22 mouse cellular contexts compared by ENCODE assay signal in the genomic region with DNA sequence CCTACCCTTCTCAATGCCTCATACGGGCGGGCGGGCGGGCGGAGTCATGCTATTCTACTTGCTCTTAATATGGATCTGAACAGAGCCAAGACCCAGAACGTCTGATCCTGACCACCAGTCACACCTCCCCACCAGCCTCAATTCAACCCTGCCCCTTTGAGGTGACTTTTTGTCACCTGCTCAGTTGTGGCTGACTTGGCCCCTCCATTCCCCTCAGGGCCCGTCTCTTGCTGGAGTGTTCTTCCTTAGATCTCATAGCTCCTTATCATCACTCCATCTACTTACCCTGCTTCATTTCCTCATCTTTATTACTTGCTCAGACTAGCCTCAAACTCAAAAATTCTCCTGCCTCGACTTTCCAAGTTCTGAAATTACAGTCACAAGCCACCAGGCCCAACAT. TPM values are rescaled to one million over a fixed set of nuclear protein-coding genes. Genes with fewer than 3 reads are reported as not detected.
A peak's percentile ranks its signal among the peaks of the same experiment; 100 is the strongest.
DNase-seq lines count a peak whose midpoint lies in the region; ATAC-seq and TF ChIP-seq lines count a peak whose summit lies in the region.
"Had no signal": no experiment of that assay in that cellular context is flagged by ENCODE, and none has a peak within 500 bp of the region (broad histone marks: within the 10 kb centered on the region; RNA-seq: fewer than 3 reads in every experiment).

No protein-coding gene starts in this region.

- H3K4me1 ChIP-seq in liver, adult 2 months (ENCODE audit: control insufficient read depth, insufficient read depth, low read length): peaks cover 55% of the 10 kb centered on the region
- peaks cover 80% of the 10 kb centered on the region for H3K4me1 ChIP-seq in liver, postnatal 0 days (ENCODE audit: insufficient read depth)
- peaks cover 24% of the 10 kb centered on the region for H3K4me1 ChIP-seq in forebrain, embryonic 15.5 days

- intact Hi-C loops in heart, postnatal 25 days (cut with DNase I): no loop called here
- intact Hi-C loops in gastrocnemius, postnatal 14 days (cut with DNase I; ENCODE audit: low total_unique reads): no loop called here

- no peak for DNase-seq in liver, adult 2 months (ENCODE audit: extremely low read depth, low read depth, low spot score)
- DNase-seq in liver: no peak
- no peak for DNase-seq in liver, postnatal 0 days
- no peak for DNase-seq in heart, postnatal 25 days (ENCODE audit: low spot score)
- no peak for DNase-seq in gastrocnemius, postnatal 14 days
- DNase-seq: cerebellum, adult 11 months; cerebellum, postnatal 10 days; gastrocnemius, postnatal 36 days; heart, adult 2 months; heart, postnatal 14 days; layer of hippocampus, adult 9-11 months; lung, adult 2 months; lung, postnatal 14 days; right cerebral cortex, postnatal 14 days; thymus, postnatal 25 days had no signal

- no peak overlapping the region for H3K4me2 ChIP-seq in liver, postnatal 0 days (ENCODE audit: low read depth, low read length)
- no peak overlapping the region for H3K4me2 ChIP-seq in forebrain, embryonic 15.5 days (replicated peaks)
- H3K4me2 ChIP-seq: embryonic facial prominence, embryonic 12.5 days; heart, embryonic 13.5 days; hindbrain, embryonic 14.5 days; limb, embryonic 13.5 days; midbrain, embryonic 13.5 days had no signal

- no peaks in the 10 kb centered on the region for H3K36me3 ChIP-seq in liver, adult 2 months (ENCODE audit: control insufficient read depth, insufficient read depth, low read length)
- H3K36me3 ChIP-seq in liver, postnatal 0 days (replicated peaks; ENCODE audit: insufficient read depth, low read length): no peaks in the 10 kb centered on the region
- no peaks in the 10 kb centered on the region for H3K36me3 ChIP-seq in forebrain, embryonic 15.5 days
- H3K36me3 ChIP-seq: embryonic facial prominence, embryonic 12.5 days; heart, embryonic 13.5 days; limb, embryonic 13.5 days; midbrain, embryonic 13.5 days had no signal

- no peak for TF ChIP-seq POLR2A in liver, adult 2 months (IDR thresholded peaks at IDR 0.05; ENCODE audit: extremely low read depth, insufficient read depth, low read length)

- H3K9ac ChIP-seq in liver, adult 2 months (ENCODE audit: low read depth, low read length): no peak overlapping the region
- no peak overlapping the region for H3K9ac ChIP-seq in liver, postnatal 0 days (replicated peaks)
- no peak overlapping the region for H3K9ac ChIP-seq in forebrain, embryonic 15.5 days (replicated peaks)
- H3K9ac ChIP-seq: embryonic facial prominence, embryonic 12.5 days; heart, embryonic 13.5 days; hindbrain, embryonic 14.5 days; limb, embryonic 13.5 days; midbrain, embryonic 13.5 days had no signal

- WGBS in liver, adult 2 months: 91% methylated on average over 8 of the region's 8 CpGs
- 73% methylated on average over 8 of the region's 8 CpGs for WGBS in liver, postnatal 0 days (ENCODE audit: insufficient replicate concordance)
- WGBS in forebrain, embryonic 15.5 days: 87% methylated on average over 8 of the region's 8 CpGs

- H3K9me3 ChIP-seq in liver, postnatal 0 days (ENCODE audit: low read length): no peaks in the 10 kb centered on the region
- no peaks in the 10 kb centered on the region for H3K9me3 ChIP-seq in forebrain, embryonic 15.5 days
- H3K9me3 ChIP-seq: embryonic facial prominence, embryonic 12.5 days; heart, embryonic 13.5 days; limb, embryonic 13.5 days; midbrain, embryonic 13.5 days had no signal

- no peak for TF ChIP-seq CTCF in liver, adult 2 months (IDR thresholded peaks at IDR 0.05; ENCODE audit: low read depth, low read length)
- no peak for TF ChIP-seq CTCF in liver, postnatal 0 days (IDR thresholded peaks at IDR 0.05; ENCODE audit: low read depth)

- H3K27ac ChIP-seq in liver, adult 2 months (replicated peaks; ENCODE audit: insufficient read depth, low read depth, low read length): peak overlapping the region; percentile 72
- H3K27ac ChIP-seq in liver, postnatal 0 days (ENCODE audit: low read depth): peak overlapping the region; percentile 89
- no peak overlapping the region for H3K27ac ChIP-seq in forebrain, embryonic 15.5 days (replicated peaks)
- H3K27ac ChIP-seq: embryonic facial prominence, embryonic 12.5 days; heart, adult 2 months; heart, embryonic 13.5 days; hindbrain, embryonic 14.5 days; limb, embryonic 13.5 days; midbrain, embryonic 13.5 days had no signal

- H3K4me3 ChIP-seq in liver, adult 2 months (ENCODE audit: insufficient read depth, low read depth, low read length): no peak overlapping the region
- H3K4me3 ChIP-seq in liver, postnatal 0 days (ENCODE audit: low read depth, low read length): no peak overlapping the region
- no peak overlapping the region for H3K4me3 ChIP-seq in forebrain, embryonic 15.5 days
- H3K4me3 ChIP-seq: embryonic facial prominence, embryonic 12.5 days; heart, adult 2 months; heart, embryonic 13.5 days; limb, embryonic 13.5 days; midbrain, embryonic 13.5 days had no signal

- TF ChIP-seq EP300 in liver, postnatal 0 days (IDR thresholded peaks at IDR 0.05; ENCODE audit: low read depth): no peak

- peak; percentile 11 for ATAC-seq in inflammation-experienced regulatory T-cells, adult 6 months
- no peak for ATAC-seq in liver, postnatal 0 days
- no peak for ATAC-seq in forebrain, embryonic 15.5 days (replicated peaks)
- ATAC-seq: midbrain, embryonic 13.5 days had no signal

- peaks cover 46% of the 10 kb centered on the region for H3K79me2 ChIP-seq in liver, adult 2 months (ENCODE audit: control insufficient read depth, insufficient read depth, low read length)

- H3K27me3 ChIP-seq in liver, adult 2 months (ENCODE audit: control insufficient read depth, insufficient read depth, low read length): no peaks in the 10 kb centered on the region
- H3K27me3 ChIP-seq in liver, postnatal 0 days (ENCODE audit: insufficient read depth, low read length): no peaks in the 10 kb centered on the region
- no peaks in the 10 kb centered on the region for H3K27me3 ChIP-seq in forebrain, embryonic 15.5 days
- H3K27me3 ChIP-seq: embryonic facial prominence, embryonic 12.5 days; heart, embryonic 13.5 days; midbrain, embryonic 13.5 days had no signal

RNA-seq across cellular contexts. Expression of a gene that starts 15.9 kb away (rescaled TPM):
- 35.2 and 43.3 TPM in 2 replicates for total RNA-seq in liver, adult 2 months (2014; rRNA removed)
- 12.1 and 14.0 TPM in 2 replicates for polyA plus RNA-seq in liver, adult 2 months (2012; rRNA removed)
- polyA plus RNA-seq in inflammation-experienced regulatory T-cells, adult 6 months (2017; shearing (Covaris generic)): 1 to 10 TPM; 4.2 to 5.4 (median 4.8) TPM
- polyA plus RNA-seq in liver, postnatal 0 days (2015; fragmentation: Nextera tagmentation; extraction: Ambion mirVana): 2.7 and 2.8 TPM in 2 replicates
- 1 to 10 TPM; 7.2 to 7.6 TPM for total RNA-seq in heart, postnatal 25 days (2021)
- 1 to 10 TPM; 6.5 to 6.6 TPM for total RNA-seq in gastrocnemius, postnatal 14 days (2021)
- polyA plus RNA-seq in forebrain, embryonic 15.5 days (2015; fragmentation: Nextera tagmentation; extraction: Ambion mirVana): 3.3 and 3.7 TPM in 2 replicates
